Mouse (Mus musculus) lung, adult 2 months (tissue): ENCODE results near the gene Qk. TPM values are rescaled to one million over a fixed set of nuclear protein-coding genes. Genes with fewer than 3 reads are reported as not detected.
A peak's percentile ranks its signal among the peaks of the same experiment; 100 is the strongest.

Experiments
- DNase-seq: peaks from one replicate; pipeline ENCODE4 v3.0.0; 2022
- H3K4me1 ChIP-seq: fragments of 200-500 bp; 2 replicates; pipeline ENCODE4 v1.6.1; 2011; ENCODE audit warnings: low read length; ENCODE audit not compliant: control insufficient read depth, insufficient read depth
- H3K4me3 ChIP-seq: fragments of 200-500 bp; replicated peaks from 2 replicates; pipeline ENCODE3; 2011; ENCODE audit warnings: low read depth, mild to moderate bottlenecking, control low read depth, low read length; ENCODE audit errors: extremely low read depth
- CTCF ChIP-seq: fragments of 200-500 bp; IDR thresholded peaks from 2 replicates; pipeline ENCODE4 v1.5.1; 2011; ENCODE audit warnings: mild to moderate bottlenecking, low read length, control low read depth; ENCODE audit not compliant: insufficient read depth
- POLR2A ChIP-seq: fragments of 200-500 bp; IDR thresholded peaks from 2 replicates; pipeline ENCODE4 v1.6.1; 2011; ENCODE audit warnings: low read depth, mild to moderate bottlenecking, control low read depth, low read length, borderline replicate concordance; ENCODE audit errors: extremely low read depth
- WGBS: fragments of 180-500 bp; shearing (Covaris S2); methylation state at CpG from one replicate; pipeline ENCODE4 v1.1.7; 2018; 5-methylcytosine and 5-hydroxymethylcytosine counted together
- polyA plus RNA-seq: library from polyadenylated mRNA; depleted of rRNA; stranded (reverse); fragments of >200 nt; gene quantifications from 2 replicates; pipeline ENCODE4 v1.2.3, GENCODE M21; 2012

The Qk gene
- polyA plus RNA-seq, 1 experiment, result 394 TPM

DNA sequence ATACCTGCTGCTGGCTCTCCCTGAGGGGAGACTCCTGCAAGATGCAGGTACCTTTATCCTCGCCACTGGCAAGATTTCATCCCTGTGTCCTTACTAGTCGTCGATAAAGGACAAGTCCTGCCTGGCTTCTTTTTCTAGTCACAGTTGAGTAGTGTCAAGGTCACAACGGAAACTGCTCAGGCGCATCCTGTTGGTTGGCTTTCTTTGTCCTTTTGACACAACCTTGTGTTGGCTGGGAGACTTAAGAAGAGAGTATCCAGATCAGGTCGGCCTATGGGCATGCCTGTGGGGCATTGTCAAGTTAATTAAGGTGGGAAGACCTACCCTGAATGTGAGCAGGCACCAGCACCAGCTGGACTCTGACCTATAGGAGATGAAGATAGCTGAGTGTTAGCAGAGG is 36.6 kb upstream of the Qk start:
- TF ChIP-seq CTCF (no peak), POLR2A (no peak)
- DNase-seq, result no peak
- H3K4me1 ChIP-seq, result peaks cover 2% of the 10 kb centered on the region
- 70% methylated on average over 6 of the region's 6 CpGs for WGBS
- H3K4me3 ChIP-seq, result no peak overlapping the region

DNA sequence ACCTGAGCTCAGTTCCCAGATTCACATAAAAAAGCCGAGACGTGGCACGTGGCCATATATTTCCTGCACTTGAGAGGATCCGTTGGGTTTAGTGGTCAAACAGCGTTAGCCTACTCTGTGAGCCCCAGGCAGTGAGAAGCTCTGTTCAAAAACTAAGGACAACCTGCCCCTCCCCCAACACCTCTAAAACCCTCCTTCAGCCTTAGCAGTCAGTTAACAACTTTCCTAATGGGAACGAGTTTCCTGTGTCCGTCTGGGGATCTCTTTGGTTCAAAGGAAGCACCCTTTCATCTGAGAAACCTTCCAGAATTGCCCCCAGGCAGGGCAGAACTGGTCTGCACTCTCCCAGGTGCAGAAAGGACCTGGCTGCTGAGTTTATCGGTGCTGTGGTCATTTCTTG is 36.1 kb upstream of the Qk start:
- peaks cover 2% of the 10 kb centered on the region for H3K4me1 ChIP-seq
- no peak overlapping the region for H3K4me3 ChIP-seq
- whole genome bisulfite sequencing, result 44% methylated on average over 8 of the region's 8 CpGs
- no peak for DNase-seq
- TF ChIP-seq POLR2A (no peak), CTCF (no peak)

DNA sequence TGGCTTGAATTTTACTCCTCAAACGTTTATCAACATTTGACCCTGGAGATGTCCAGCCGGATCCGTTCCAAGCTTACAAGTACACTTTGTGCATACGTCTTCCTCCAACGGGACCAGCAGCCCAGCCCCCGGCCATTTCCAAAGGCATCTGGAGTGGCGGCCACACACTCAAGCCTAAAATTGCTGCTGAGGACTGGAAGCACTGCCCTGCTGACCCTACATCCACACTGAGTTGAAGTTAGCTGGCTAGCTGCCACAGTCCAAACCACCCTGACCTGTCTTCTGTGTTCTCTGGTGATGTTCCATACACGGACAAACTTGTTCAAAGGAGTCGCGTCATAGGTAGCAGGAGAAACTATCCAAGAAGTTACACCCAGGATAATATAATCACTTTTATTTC is 18.6 kb upstream of the Qk start:
- peak; percentile 53 for DNase-seq

DNA sequence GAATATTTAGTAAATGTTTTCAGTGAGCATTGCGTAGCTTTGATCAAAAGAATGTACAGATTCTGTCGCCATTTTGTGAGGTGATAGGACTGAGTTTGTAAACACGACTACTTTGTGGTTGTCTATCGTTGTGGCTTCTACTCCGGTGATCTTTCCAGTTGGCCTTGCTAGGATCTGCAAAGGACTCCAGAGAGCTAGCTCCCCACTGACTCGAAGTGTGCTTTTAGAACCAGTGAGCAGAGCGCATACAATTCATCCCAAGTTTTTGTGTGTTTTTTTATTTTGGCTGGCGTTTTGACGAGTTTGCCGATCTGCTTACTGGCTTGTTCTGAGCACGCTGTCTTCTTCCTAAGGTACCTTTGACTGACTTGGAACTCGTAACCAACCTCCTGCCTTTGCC is 16.9 kb upstream of the Qk start:
- no peak overlapping the region for H3K4me3 ChIP-seq
- no peak for DNase-seq
- WGBS, result 89% methylated on average over 12 of the region's 12 CpGs
- TF ChIP-seq POLR2A (no peak), CTCF (no peak)
- no peaks in the 10 kb centered on the region for H3K4me1 ChIP-seq

More for the DNA sequence above, 18.6 kb upstream of the Qk start:
- no peaks in the 10 kb centered on the region for H3K4me1 ChIP-seq
- WGBS, result 59% methylated on average over 10 of the region's 10 CpGs
- no peak overlapping the region for H3K4me3 ChIP-seq
- TF ChIP-seq POLR2A, result no peak
- no peak for TF ChIP-seq CTCF

DNA sequence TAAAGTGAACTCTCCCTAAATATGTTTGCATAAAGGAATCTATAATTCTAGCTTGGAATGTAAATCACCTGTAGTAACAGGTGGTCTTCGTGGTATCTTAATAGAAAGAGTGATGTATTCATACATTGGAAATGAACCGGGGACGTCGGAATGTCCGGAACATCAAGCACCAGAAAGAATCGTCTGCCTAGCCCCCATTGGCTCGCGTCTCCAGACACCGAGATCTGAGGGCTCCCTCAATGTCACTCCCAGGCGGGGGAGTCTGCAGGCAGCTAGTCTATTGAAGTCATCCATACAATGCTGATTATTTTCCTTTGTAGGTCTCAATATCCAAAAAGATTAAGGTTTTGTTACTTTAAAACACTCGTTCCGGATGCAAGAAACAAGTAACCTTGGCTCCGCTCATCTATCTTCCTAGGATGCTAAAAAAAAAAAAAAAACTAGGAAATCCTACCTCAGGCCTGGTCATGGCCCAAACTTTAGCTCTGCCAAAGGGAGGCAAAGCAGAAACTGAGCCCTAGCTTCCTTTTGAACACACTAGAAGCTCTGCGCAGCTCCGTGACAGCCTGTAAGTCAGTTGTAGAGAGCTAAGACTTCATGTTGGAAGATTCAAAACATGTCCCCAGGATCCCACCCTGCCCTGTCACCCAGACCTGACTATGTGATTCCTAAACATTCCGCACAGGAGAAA is 16.3 kb upstream of the Qk start:
- H3K4me1 ChIP-seq, result no peaks in the 10 kb centered on the region
- H3K4me3 ChIP-seq, result peak overlapping the region; percentile 93
- WGBS, result 31% methylated on average over 16 of the region's 16 CpGs
- DNase-seq, result no peak
- TF ChIP-seq CTCF (no peak), POLR2A (no peak)

DNA sequence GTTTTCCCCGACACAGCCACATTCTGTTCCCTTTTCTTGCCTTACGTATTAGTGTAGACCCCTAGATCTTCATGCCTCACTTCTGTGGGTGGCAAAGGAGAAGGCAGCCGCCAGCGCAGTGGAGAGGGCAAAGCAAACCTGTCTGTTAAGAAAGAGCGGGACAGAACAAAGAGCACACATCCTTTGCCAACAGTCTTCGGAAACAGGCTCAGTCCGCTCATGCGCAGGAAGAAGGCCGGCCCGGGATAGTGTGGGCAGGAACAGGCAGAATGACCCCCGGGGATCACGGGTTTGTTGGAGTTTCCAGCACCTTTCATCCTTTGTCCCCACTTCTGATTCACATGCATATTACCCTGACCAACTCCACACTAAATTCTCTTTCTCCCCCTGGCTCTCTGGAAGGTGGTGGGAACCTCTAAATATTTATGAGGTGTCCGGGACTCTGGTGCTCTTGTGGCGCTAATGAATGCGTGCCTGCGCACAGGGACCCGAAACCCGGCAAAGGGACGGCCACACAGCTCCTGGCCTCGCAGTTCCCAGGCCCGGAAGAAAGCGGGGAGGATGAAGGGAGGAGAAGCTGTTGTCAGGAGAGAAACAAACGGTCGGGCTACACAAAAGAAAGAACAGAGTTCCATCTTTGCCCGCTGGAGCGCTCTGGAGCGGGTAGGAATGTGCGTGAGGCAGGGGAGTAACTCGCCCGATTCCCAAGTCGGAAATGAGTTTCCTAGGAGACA is 15.5 kb upstream of the Qk start:
- 1% methylated on average over 31 of the region's 31 CpGs for WGBS
- Histone ChIP-seq H3K4me1 (no peaks in the 10 kb centered on the region), H3K4me3 (peak overlapping the region; percentile 93)
- DNase-seq, result peak; percentile 72
- TF ChIP-seq CTCF (0 out of 2 replicates have a peak, but pooled peaks have one; percentile 22), POLR2A (peak; percentile 50; the same call in 1 of the 2 replicates)

- peaks cover under 1% of the 10 kb centered on the region; the same call in 1 of the 2 replicates for H3K4me1 ChIP-seq
- TF ChIP-seq CTCF, result no peak
- TF ChIP-seq POLR2A, result no peak
- H3K4me3 ChIP-seq, result no peak overlapping the region
- DNase-seq, result no peak
- WGBS, result 27% methylated on average over 1 of the region's 1 CpGs
These were observed 14.8 kb upstream of the Qk start for GRCm38 (mm10) chr17:10334481-10334880.

- 92% methylated on average over 8 of the region's 8 CpGs for WGBS
- no peak for DNase-seq
- TF ChIP-seq POLR2A, result no peak
- TF ChIP-seq CTCF, result no peak
- no peak overlapping the region for H3K4me3 ChIP-seq
- H3K4me1 ChIP-seq, result peaks cover 3% of the 10 kb centered on the region; the same call in 1 of the 2 replicates
These were observed 13.7 kb upstream of the Qk start for GRCm38 (mm10) chr17:10333321-10333720.

DNA sequence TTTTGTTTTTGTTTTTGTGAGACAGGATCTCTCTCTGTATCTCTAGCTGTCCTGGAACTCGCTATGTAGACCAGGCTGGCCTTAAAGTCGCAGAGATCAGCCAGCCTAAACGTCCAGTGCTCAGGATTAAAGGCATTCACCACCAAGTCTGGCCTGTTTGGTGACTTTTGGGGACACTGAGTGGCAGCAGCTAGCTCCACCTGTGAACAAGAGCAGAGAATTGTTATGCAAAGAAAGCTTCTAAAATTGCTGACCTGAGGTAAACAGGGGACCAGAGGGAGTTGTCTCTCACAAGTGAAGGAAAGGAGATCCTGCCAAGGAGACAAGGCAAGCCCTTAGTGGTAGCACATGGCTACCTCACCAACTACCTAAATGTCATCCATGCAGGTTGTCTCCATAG is 12.5 kb upstream of the Qk start:
- Histone ChIP-seq H3K4me3 (no peak overlapping the region), H3K4me1 (peaks cover 3% of the 10 kb centered on the region; the same call in 1 of the 2 replicates)
- WGBS, result 78% methylated on average over 3 of the region's 3 CpGs
- no peak for TF ChIP-seq POLR2A
- TF ChIP-seq CTCF, result no peak
- DNase-seq, result no peak
